Mouse (Mus musculus): Measurements from ENCODE around the gene Lmo7. TPM values are rescaled to one million over a fixed set of nuclear protein-coding genes. Genes with fewer than 3 reads are reported as not detected.

Lmo7 gene
- total and polyA plus RNA-seq, 2 experiments from 2014 or later = 13.4 to 26.3 TPM

GRCm38 (mm10) chr14:101964956-101965355 is 235.2 kb downstream of the Lmo7 start:
- no peak for ATAC-seq
- WGBS = 68% methylated on average over 1 of the region's 1 CpGs

GRCm38 (mm10) chr14:101972764-101973163 is 243.0 kb downstream of the Lmo7 start:
- no peaks in the 10 kb centered on the region for H3K4me1 ChIP-seq (ENCODE audit: insufficient read depth)
- H3K9me3 ChIP-seq (ENCODE audit: low read length) = no peaks in the 10 kb centered on the region
- 77% methylated on average over 1 of the region's 1 CpGs for WGBS
- H3K4me2 ChIP-seq (ENCODE audit: low read depth) = no peak overlapping the region
- H3K27ac ChIP-seq (ENCODE audit: low read depth, low read length) = no peak overlapping the region
- H3K27me3 ChIP-seq (ENCODE audit: insufficient read depth, low read length) = no peaks in the 10 kb centered on the region
- TF ChIP-seq CTCF (IDR thresholded peaks at IDR 0.05; ENCODE audit: low read depth) = no peak
- H3K9ac ChIP-seq = no peak overlapping the region
- DNase-seq = no peak
- ATAC-seq = no peak
- no peak overlapping the region for H3K4me3 ChIP-seq (ENCODE audit: low read depth, low read length)
- no peaks in the 10 kb centered on the region for H3K36me3 ChIP-seq (ENCODE audit: insufficient read depth)

More at GRCm38 (mm10) chr14:101964956-101965355, 235.2 kb downstream of the Lmo7 start:
- no peak overlapping the region for H3K4me2 ChIP-seq (ENCODE audit: low read depth)
- no peaks in the 10 kb centered on the region for H3K36me3 ChIP-seq (ENCODE audit: insufficient read depth)
- no peak overlapping the region for H3K9ac ChIP-seq
- no peak for DNase-seq
- H3K9me3 ChIP-seq (ENCODE audit: low read length) = no peaks in the 10 kb centered on the region
- H3K27me3 ChIP-seq (ENCODE audit: insufficient read depth, low read length) = no peaks in the 10 kb centered on the region
- no peak overlapping the region for H3K27ac ChIP-seq (ENCODE audit: low read depth, low read length)
- H3K4me3 ChIP-seq (ENCODE audit: low read depth, low read length) = no peak overlapping the region
- H3K4me1 ChIP-seq (ENCODE audit: insufficient read depth) = no peaks in the 10 kb centered on the region
- TF ChIP-seq CTCF (IDR thresholded peaks at IDR 0.05; ENCODE audit: low read depth) = no peak

GRCm38 (mm10) chr14:101973171-101973570 is 243.4 kb downstream of the Lmo7 start:
- Histone ChIP-seq H3K27ac (ENCODE audit: low read depth, low read length) (no peak overlapping the region), H3K4me3 (ENCODE audit: low read depth, low read length) (no peak overlapping the region), H3K9me3 (ENCODE audit: low read length) (no peaks in the 10 kb centered on the region), H3K4me1 (ENCODE audit: insufficient read depth) (no peaks in the 10 kb centered on the region), H3K27me3 (ENCODE audit: insufficient read depth, low read length) (no peaks in the 10 kb centered on the region), H3K36me3 (ENCODE audit: insufficient read depth) (no peaks in the 10 kb centered on the region), H3K9ac (no peak overlapping the region), H3K4me2 (ENCODE audit: low read depth) (no peak overlapping the region)
- WGBS = 73% methylated on average over 6 of the region's 6 CpGs
- no peak for TF ChIP-seq CTCF (IDR thresholded peaks at IDR 0.05; ENCODE audit: low read depth)
- ATAC-seq (no peak), DNase-seq (no peak)

- peak; percentile 20 for DNase-seq
- H3K4me3 ChIP-seq (ENCODE audit: low read depth, low read length) = no peak overlapping the region
- TF ChIP-seq CTCF (IDR thresholded peaks at IDR 0.05; ENCODE audit: low read depth) = no peak
- no peaks in the 10 kb centered on the region for H3K9me3 ChIP-seq (ENCODE audit: low read length)
- H3K9ac ChIP-seq = no peak overlapping the region
- no peaks in the 10 kb centered on the region for H3K27me3 ChIP-seq (ENCODE audit: insufficient read depth, low read length)
- H3K4me2 ChIP-seq (ENCODE audit: low read depth) = no peak overlapping the region
- no peaks in the 10 kb centered on the region for H3K4me1 ChIP-seq (ENCODE audit: insufficient read depth)
- no peaks in the 10 kb centered on the region for H3K36me3 ChIP-seq (ENCODE audit: insufficient read depth)
- ATAC-seq = peak; percentile 70
- 66% methylated on average over 11 of the region's 11 CpGs for WGBS
- H3K27ac ChIP-seq (ENCODE audit: low read depth, low read length) = no peak overlapping the region
These were observed 246.4 kb downstream of the Lmo7 start for GRCm38 (mm10) chr14:101976021-101976685.

Other genes with a start within 250 kb of the Lmo7 start
- 10.8 and 14.7 TPM in 2 replicates for gene Tbc1d4, start 120.8 kb upstream of the Lmo7 start, total RNA-seq (2014; rRNA removed)
- gene Tbc1d4, start 120.8 kb upstream of the Lmo7 start, polyA plus RNA-seq (2015; fragmentation: Nextera tagmentation; extraction: Ambion mirVana) = 5.2 and 6.9 TPM in 2 replicates
- 44.9 and 49.5 TPM in 2 replicates for gene Commd6, start 89.3 kb upstream of the Lmo7 start, total RNA-seq (2014; rRNA removed)
- gene Commd6, start 89.3 kb upstream of the Lmo7 start, polyA plus RNA-seq (2015; fragmentation: Nextera tagmentation; extraction: Ambion mirVana) = 71.4 and 72.4 TPM in 2 replicates
- 101 and 112 TPM in 2 replicates for gene Uchl3, start 76.0 kb upstream of the Lmo7 start, total RNA-seq (2014; rRNA removed)
- 273 and 332 TPM in 2 replicates for gene Uchl3, start 76.0 kb upstream of the Lmo7 start, polyA plus RNA-seq (2015; fragmentation: Nextera tagmentation; extraction: Ambion mirVana)
- not detected in 2 replicates for gene Gm9922, start 143 bp upstream of the Lmo7 start, total RNA-seq (2014; rRNA removed)
- gene Gm9922, start 143 bp upstream of the Lmo7 start, polyA plus RNA-seq (2015; fragmentation: Nextera tagmentation; extraction: Ambion mirVana) = 1.0 and 2.1 TPM in 2 replicates